9 mouse cellular contexts compared by ENCODE assay signal in the genomic region with DNA sequence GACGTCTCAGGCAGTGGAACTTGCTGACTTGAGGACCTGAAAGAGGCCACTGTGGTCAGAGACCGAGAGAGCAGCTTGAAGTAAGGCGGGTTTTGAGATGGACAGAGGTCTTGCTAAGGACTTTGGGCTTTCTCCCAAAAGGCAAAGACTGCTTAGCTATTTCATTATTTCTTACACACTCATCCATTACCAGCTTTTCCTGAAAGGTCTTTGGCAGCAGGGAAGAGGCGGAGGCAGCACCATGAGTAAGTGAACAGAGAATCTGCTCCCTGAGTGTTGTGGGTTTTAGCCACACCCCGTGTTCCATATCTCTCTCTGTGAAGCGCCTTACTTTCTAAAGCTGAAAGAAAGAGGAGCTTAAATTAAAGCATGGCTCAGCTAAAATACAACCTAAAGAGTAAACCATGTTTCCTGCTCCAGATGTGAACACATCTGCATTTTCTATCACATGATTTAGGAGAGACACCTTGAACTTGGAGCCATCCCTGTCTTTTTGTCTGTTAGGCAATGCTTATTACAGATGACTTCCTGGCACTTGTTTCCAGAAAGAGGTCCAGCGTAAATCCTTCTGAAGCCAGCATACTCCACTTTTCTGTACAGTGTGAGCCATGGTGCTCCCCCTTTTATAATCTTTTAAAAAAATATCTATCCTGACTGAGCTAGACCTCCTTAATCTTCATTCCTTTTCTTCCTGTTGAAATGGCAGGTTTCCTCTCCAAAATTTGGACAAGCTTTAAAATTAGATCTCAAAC.
DNase-seq lines count a peak whose midpoint lies in the region; ATAC-seq lines count a peak whose summit lies in the region.
"Had no signal": no experiment of that assay in that cellular context is flagged by ENCODE, and none has a peak within 500 bp of the region (broad histone marks: within the 10 kb centered on the region; RNA-seq: fewer than 3 reads in every experiment).

No protein-coding gene starts in this region.

- H3K4me2 ChIP-seq in hindbrain, embryonic 15.5 days, result no peak overlapping the region
- H3K4me2 ChIP-seq in hindbrain, embryonic 14.5 days (replicated peaks), result no peak overlapping the region
- H3K4me2 ChIP-seq in midbrain, embryonic 16.5 days (ENCODE audit: low read length), result no peak overlapping the region
- H3K4me2 ChIP-seq: embryonic facial prominence, embryonic 13.5 days had no signal

- no peaks in the 10 kb centered on the region for H3K36me3 ChIP-seq in hindbrain, embryonic 15.5 days
- no peaks in the 10 kb centered on the region for H3K36me3 ChIP-seq in hindbrain, embryonic 14.5 days (replicated peaks; ENCODE audit: control insufficient read depth, insufficient read depth)
- no peaks in the 10 kb centered on the region for H3K36me3 ChIP-seq in midbrain, embryonic 16.5 days (ENCODE audit: control insufficient read depth, insufficient read depth, low read length)
- H3K36me3 ChIP-seq: embryonic facial prominence, embryonic 13.5 days had no signal

- no peak for DNase-seq in hindbrain, embryonic 14.5 days (ENCODE audit: low spot score)
- DNase-seq in CD4-positive helper T cell, adult 2 months (ENCODE audit: low read depth, low spot score), result peak; percentile 23
- peak; percentile 58 for DNase-seq in brain, adult 2 months (ENCODE audit: low read depth, low spot score)
- DNase-seq in lung, postnatal 4 days, result peak; percentile 12 to 35
- no peak for DNase-seq in cerebellum, postnatal 14 days
- DNase-seq in layer of hippocampus, postnatal 14 days (ENCODE audit: low spot score in 2 of 2), result no peak

- no peaks in the 10 kb centered on the region for H3K9me3 ChIP-seq in hindbrain, embryonic 15.5 days
- H3K9me3 ChIP-seq in hindbrain, embryonic 14.5 days (ENCODE audit: control insufficient read depth, low read length), result no peaks in the 10 kb centered on the region
- no peaks in the 10 kb centered on the region for H3K9me3 ChIP-seq in midbrain, embryonic 16.5 days (replicated peaks; ENCODE audit: control insufficient read depth, low read length, poor library complexity, severe bottlenecking)
- H3K9me3 ChIP-seq: embryonic facial prominence, embryonic 13.5 days had no signal

- no peak overlapping the region for H3K9ac ChIP-seq in hindbrain, embryonic 15.5 days
- no peak overlapping the region for H3K9ac ChIP-seq in hindbrain, embryonic 14.5 days
- no peak overlapping the region for H3K9ac ChIP-seq in midbrain, embryonic 16.5 days (ENCODE audit: low read depth, low read length)
- H3K9ac ChIP-seq: embryonic facial prominence, embryonic 13.5 days had no signal

- ATAC-seq in hindbrain, embryonic 15.5 days (ENCODE audit: low FRiP score, low read depth), result no peak
- no peak; the same call in 1 of the 2 replicates for ATAC-seq in hindbrain, embryonic 14.5 days (ENCODE audit: low FRiP score)
- no peak for ATAC-seq in midbrain, embryonic 16.5 days

- H3K4me3 ChIP-seq in hindbrain, embryonic 15.5 days, result no peak overlapping the region
- H3K4me3 ChIP-seq in hindbrain, embryonic 14.5 days (replicated peaks; ENCODE audit: low read length), result no peak overlapping the region
- H3K4me3 ChIP-seq in midbrain, embryonic 16.5 days (ENCODE audit: low read depth, low read length), result no peak overlapping the region
- H3K4me3 ChIP-seq: embryonic facial prominence, embryonic 13.5 days had no signal

- WGBS in hindbrain, embryonic 15.5 days, result 78% methylated on average over 7 of the region's 7 CpGs
- WGBS in hindbrain, embryonic 14.5 days, result 73% methylated on average over 7 of the region's 7 CpGs
- WGBS in midbrain, embryonic 16.5 days, result 76% methylated on average over 7 of the region's 7 CpGs

- peaks cover 14% of the 10 kb centered on the region for H3K4me1 ChIP-seq in hindbrain, embryonic 15.5 days (replicated peaks)
- no peaks in the 10 kb centered on the region for H3K4me1 ChIP-seq in hindbrain, embryonic 14.5 days (replicated peaks; ENCODE audit: control insufficient read depth, insufficient read depth, low read length)
- no peaks in the 10 kb centered on the region for H3K4me1 ChIP-seq in midbrain, embryonic 16.5 days (ENCODE audit: control insufficient read depth, insufficient read depth, low read length)

- H3K27me3 ChIP-seq in hindbrain, embryonic 15.5 days, result no peaks in the 10 kb centered on the region
- H3K27me3 ChIP-seq in hindbrain, embryonic 14.5 days (ENCODE audit: control insufficient read depth, insufficient read depth, low read length), result no peaks in the 10 kb centered on the region
- no peaks in the 10 kb centered on the region for H3K27me3 ChIP-seq in midbrain, embryonic 16.5 days (ENCODE audit: control insufficient read depth, insufficient read depth, low read depth, low read length)
- H3K27me3 ChIP-seq: embryonic facial prominence, embryonic 13.5 days had no signal

- peak overlapping the region; percentile 36; the same call in 1 of the 2 replicates for H3K27ac ChIP-seq in hindbrain, embryonic 15.5 days (replicated peaks)
- no peak overlapping the region for H3K27ac ChIP-seq in hindbrain, embryonic 14.5 days
- H3K27ac ChIP-seq in midbrain, embryonic 16.5 days (ENCODE audit: low read length), result no peak overlapping the region; the same call in 1 of the 2 replicates
- H3K27ac ChIP-seq: embryonic facial prominence, embryonic 13.5 days had no signal

Comparison
In these comparisons a context has a peak if more than half of its experiments do, and no peak if none do; other contexts are left out.
1. DNase-seq: peak in CD4-positive helper T cell, adult 2 months (single experiment), brain, adult 2 months (single experiment) and lung, postnatal 4 days (2 of 2); none in hindbrain, embryonic 14.5 days (single experiment), cerebellum, postnatal 14 days (0 of 2) and layer of hippocampus, postnatal 14 days (0 of 2).